17 mouse cellular contexts compared by ENCODE assay signal in genomic region chr13:78212111-78212510, GRCm38 (mm10). TPM values are rescaled to one million over a fixed set of nuclear protein-coding genes. Genes with fewer than 3 reads are reported as not detected.
DNase-seq lines count a peak whose midpoint lies in the region; ATAC-seq and TF ChIP-seq lines count a peak whose summit lies in the region.
"Had no signal": no experiment of that assay in that cellular context is flagged by ENCODE, and none has a peak within 500 bp of the region (broad histone marks: within the 10 kb centered on the region; RNA-seq: fewer than 3 reads in every experiment).

No protein-coding gene starts in this region.

- 0 out of 2 replicates have a peak, but pooled peaks cover 4% of the 10 kb centered on the region for H3K27me3 ChIP-seq in stomach, postnatal 0 days (ENCODE audit: control insufficient read depth, insufficient read depth, low read length)
- H3K27me3 ChIP-seq in kidney, embryonic 15.5 days: peaks cover 30% of the 10 kb centered on the region

- H3K4me2 ChIP-seq in stomach, postnatal 0 days (replicated peaks; ENCODE audit: low read depth): no peak overlapping the region
- no peak overlapping the region for H3K4me2 ChIP-seq in kidney, embryonic 15.5 days
- H3K4me2 ChIP-seq: limb, embryonic 12.5 days had no signal

- ATAC-seq in stomach, postnatal 0 days (ENCODE audit: low FRiP score, low TSS enrichment): no peak
- no peak for ATAC-seq in kidney, embryonic 15.5 days (replicated peaks; ENCODE audit: low FRiP score)

- no peaks in the 10 kb centered on the region for H3K9me3 ChIP-seq in stomach, postnatal 0 days (ENCODE audit: control insufficient read depth, low read length)
- H3K9me3 ChIP-seq in kidney, embryonic 15.5 days (replicated peaks): no peaks in the 10 kb centered on the region
- H3K9me3 ChIP-seq: heart, embryonic 10.5 days; limb, embryonic 12.5 days had no signal

- TF ChIP-seq CTCF in left cerebral cortex, adult 2 months (IDR thresholded peaks at IDR 0.05): no peak
- TF ChIP-seq CTCF in stomach, postnatal 0 days (IDR thresholded peaks at IDR 0.05; ENCODE audit: low read depth): no peak

- WGBS in stomach, postnatal 0 days: 47% methylated on average over 15 of the region's 15 CpGs
- WGBS in kidney, embryonic 15.5 days: 53% methylated on average over 15 of the region's 15 CpGs

- TF ChIP-seq EP300 in stomach, postnatal 0 days (optimal IDR thresholded peaks at IDR 0.05): no peak

- 0 out of 2 replicates have a peak, but pooled peaks cover 2% of the 10 kb centered on the region for H3K4me1 ChIP-seq in stomach, postnatal 0 days (replicated peaks; ENCODE audit: control insufficient read depth, insufficient read depth)
- H3K4me1 ChIP-seq in kidney, embryonic 15.5 days: peaks cover 37% of the 10 kb centered on the region

- H3K27ac ChIP-seq in left cerebral cortex, adult 2 months: peak overlapping the region; percentile 99
- no peak overlapping the region for H3K27ac ChIP-seq in stomach, postnatal 0 days (replicated peaks)
- no peak overlapping the region for H3K27ac ChIP-seq in kidney, embryonic 15.5 days
- H3K27ac ChIP-seq: heart, embryonic 10.5 days; limb, embryonic 12.5 days; liver, embryonic 14.5 days had no signal

- no peak overlapping the region for H3K9ac ChIP-seq in stomach, postnatal 0 days (ENCODE audit: low read length)
- H3K9ac ChIP-seq in kidney, embryonic 15.5 days: no peak overlapping the region
- H3K9ac ChIP-seq: limb, embryonic 12.5 days; liver, embryonic 14.5 days had no signal

- no peak overlapping the region for H3K4me3 ChIP-seq in left cerebral cortex, adult 2 months
- H3K4me3 ChIP-seq in stomach, postnatal 0 days (ENCODE audit: low read depth, low read length): no peak overlapping the region
- H3K4me3 ChIP-seq in kidney, embryonic 15.5 days (replicated peaks): no peak overlapping the region
- H3K4me3 ChIP-seq: heart, embryonic 10.5 days; limb, embryonic 12.5 days had no signal

- H3K36me3 ChIP-seq in stomach, postnatal 0 days (ENCODE audit: control insufficient read depth, insufficient read depth, low read length): no peaks in the 10 kb centered on the region
- peaks cover under 1% of the 10 kb centered on the region; the same call in 1 of the 2 replicates for H3K36me3 ChIP-seq in kidney, embryonic 15.5 days
- H3K36me3 ChIP-seq: heart, embryonic 10.5 days; limb, embryonic 12.5 days had no signal

- intact Hi-C loops in left cerebral cortex, adult 2 months (cut with DNase I): loop anchor here (5.0 kb wide), 1 partner anchor 365 kb away; no protein-coding TSS in a partner anchor
- intact Hi-C loops in left cerebral cortex, postnatal 4 days (cut with DNase I): loop anchor here (5.0 kb wide), 1 partner anchor 1075 kb away; no protein-coding TSS in a partner anchor

- DNase-seq in embryo, embryonic 9.5 days (ENCODE audit: extremely low spot score): peak; percentile 14
- DNase-seq in embryo, embryonic 10.5 days (ENCODE audit: low spot score): no peak
- DNase-seq in left cerebral cortex, adult 2 months (ENCODE audit: extremely low spot score in 1 of 2, low spot score in 2 of 2): peak in 1 of 2 experiments; percentile 31
- DNase-seq in left cerebral cortex, postnatal 4 days: no peak
- DNase-seq in right cerebral cortex, postnatal 10 days (ENCODE audit: low spot score in 2 of 2): peak; percentile 40 to 42
- no peak for DNase-seq in right cerebral cortex, postnatal 4 days
- no peak for DNase-seq in stomach, postnatal 0 days (ENCODE audit: low spot score)
- DNase-seq: adrenal gland, postnatal 10 days; cerebellum, adult 9-11 months; kidney, adult 11 months; kidney, postnatal 14 days; lung, postnatal 10 days; thymus, postnatal 25 days had no signal

RNA-seq across cellular contexts. Expression of gene Nr2f1, which starts 12.6 kb away (rescaled TPM):
- 100 to 1,000 TPM; 118 to 125 TPM for total RNA-seq in left cerebral cortex, adult 2 months (2021)
- 100 to 1,000 TPM; 214 to 215 TPM for total RNA-seq in left cerebral cortex, postnatal 4 days (2021)
- 5.8 and 6.3 TPM in 2 replicates for polyA plus RNA-seq in stomach, postnatal 0 days (2015; fragmentation: Nextera tagmentation; extraction: Ambion mirVana)
- polyA plus RNA-seq in kidney, embryonic 15.5 days (2015; fragmentation: Nextera tagmentation; extraction: Ambion mirVana): 15.1 and 18.1 TPM in 2 replicates

Comparison
In these comparisons a context has a peak if more than half of its experiments do, and no peak if none do; other contexts are left out.
1. DNase-seq: peak in embryo, embryonic 9.5 days (single experiment) and right cerebral cortex, postnatal 10 days (2 of 2); none in embryo, embryonic 10.5 days (single experiment), left cerebral cortex, postnatal 4 days (single experiment), right cerebral cortex, postnatal 4 days (single experiment) and stomach, postnatal 0 days (single experiment).